Mouse (Mus musculus) liver, adult 2 months (tissue): ENCODE measurements around the gene Sh3kbp1. TPM values are rescaled to one million over a fixed set of nuclear protein-coding genes. Genes with fewer than 3 reads are reported as not detected.

ENCODE experiments used
- DNase-seq: peaks from one replicate; pipeline ENCODE4 v3.0.0-alpha.2; 2011; ENCODE audit warnings: low read depth, low spot score; ENCODE audit errors: extremely low read depth
- H3K27ac ChIP-seq: fragments of 200-500 bp; replicated peaks from 2 replicates; pipeline ENCODE4 v1.5.1; 2012; ENCODE audit warnings: low read depth, mild to moderate bottlenecking, control low read depth, inconsistent platforms, low read length; ENCODE audit not compliant: insufficient read depth
- H3K27me3 ChIP-seq: fragments of 200-500 bp; 2 replicates; pipeline ENCODE4 v1.6.1; 2012; ENCODE audit warnings: mild to moderate bottlenecking, moderate library complexity, low read length, inconsistent platforms; ENCODE audit not compliant: control insufficient read depth, insufficient read depth
- H3K36me3 ChIP-seq: fragments of 200-500 bp; 2 replicates; pipeline ENCODE4 v1.6.1; 2012; ENCODE audit warnings: low read length, inconsistent platforms; ENCODE audit not compliant: control insufficient read depth, insufficient read depth
- H3K4me1 ChIP-seq: fragments of 200-500 bp; 2 replicates; pipeline ENCODE4 v1.6.1; 2011; ENCODE audit warnings: low read length; ENCODE audit not compliant: control insufficient read depth, insufficient read depth
- H3K4me3 ChIP-seq: fragments of 200-500 bp; 2 replicates; pipeline ENCODE4 v1.5.1; 2011; ENCODE audit warnings: low read depth, mild to moderate bottlenecking, control low read depth, low read length, moderate library complexity; ENCODE audit not compliant: insufficient read depth
- H3K79me2 ChIP-seq: fragments of 200-500 bp; 2 replicates; pipeline ENCODE4 v1.6.1; 2012; ENCODE audit warnings: inconsistent platforms, mild to moderate bottlenecking, low read length, moderate library complexity; ENCODE audit not compliant: control insufficient read depth, insufficient read depth
- H3K9ac ChIP-seq: fragments of 200-500 bp; 2 replicates; pipeline ENCODE4 v1.6.1; 2012; ENCODE audit warnings: low read depth, mild to moderate bottlenecking, control low read depth, inconsistent platforms, low read length
- CTCF ChIP-seq: fragments of 200-500 bp; IDR thresholded peaks from 2 replicates; pipeline ENCODE4 v1.5.1; 2011; ENCODE audit warnings: low read depth, low read length, control low read depth
- POLR2A ChIP-seq: fragments of 200-500 bp; IDR thresholded peaks from 2 replicates; pipeline ENCODE4 v1.6.1; 2011; ENCODE audit warnings: low read length, control low read depth; ENCODE audit not compliant: insufficient read depth; ENCODE audit errors: extremely low read depth
- WGBS: fragments of 180-500 bp; shearing (Covaris S2); methylation state at CpG from one replicate; pipeline ENCODE4 v1.1.7; 2018; 5-methylcytosine and 5-hydroxymethylcytosine counted together
- polyA plus RNA-seq: library from polyadenylated mRNA; depleted of rRNA; stranded (reverse); fragments of >200 nt; gene quantifications from 2 replicates; pipeline ENCODE4 v1.2.3, GENCODE M21; 2012
- total RNA-seq: library from RNA; depleted of rRNA; stranded (reverse); fragments of >200 nt; gene quantifications from 2 replicates; pipeline ENCODE4 v1.2.3, GENCODE M21; 2014

The Sh3kbp1 gene
- total and polyA plus RNA-seq, 2 experiments, result 1.0 to 1.3 TPM

DNA sequence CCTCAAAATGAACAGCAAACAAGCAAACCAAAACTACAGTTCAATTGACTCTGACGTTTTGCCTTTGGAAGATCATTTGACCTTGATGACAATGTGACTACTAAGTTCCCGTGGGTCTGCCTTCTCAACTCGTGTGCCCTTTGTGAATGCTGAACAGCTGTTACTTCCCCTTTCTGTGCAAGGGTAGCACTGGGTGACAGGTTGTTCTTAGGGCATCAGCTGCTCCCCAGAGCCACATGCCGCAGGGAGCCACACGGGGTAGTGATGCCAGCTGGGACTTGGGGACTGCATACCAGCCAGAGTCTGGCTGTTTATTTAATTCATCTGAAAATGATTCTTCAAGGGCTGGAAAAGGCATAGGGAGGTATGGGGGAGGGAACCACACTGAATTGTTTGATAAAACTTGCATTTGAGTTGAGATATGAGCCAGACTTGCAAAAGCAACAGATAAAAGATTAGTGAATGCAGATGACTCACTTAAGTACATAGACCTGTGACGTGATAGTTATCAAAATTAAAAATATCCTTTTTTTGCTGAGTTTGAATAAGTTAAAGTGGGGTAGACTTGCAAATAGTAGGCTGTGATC is 108.5 kb downstream of the Sh3kbp1 start:
- no peak overlapping the region for H3K27ac ChIP-seq
- no peak for DNase-seq
- H3K4me1 ChIP-seq, result no peaks in the 10 kb centered on the region
- TF ChIP-seq POLR2A (no peak), CTCF (no peak)
- WGBS, result 61% methylated on average over 6 of the region's 6 CpGs
- no peaks in the 10 kb centered on the region for H3K79me2 ChIP-seq
- no peaks in the 10 kb centered on the region for H3K27me3 ChIP-seq
- H3K4me3 ChIP-seq, result no peak overlapping the region
- no peaks in the 10 kb centered on the region for H3K36me3 ChIP-seq
- no peak overlapping the region for H3K9ac ChIP-seq

- no peaks in the 10 kb centered on the region for H3K27me3 ChIP-seq
- 77% methylated on average over 1 of the region's 1 CpGs for WGBS
- H3K79me2 ChIP-seq, result no peaks in the 10 kb centered on the region
- TF ChIP-seq CTCF (no peak), POLR2A (no peak)
- no peaks in the 10 kb centered on the region for H3K4me1 ChIP-seq
- no peak overlapping the region for H3K4me3 ChIP-seq
- DNase-seq, result no peak
- no peak overlapping the region for H3K27ac ChIP-seq
- no peak overlapping the region for H3K9ac ChIP-seq
- H3K36me3 ChIP-seq, result no peaks in the 10 kb centered on the region
These were observed 110.3 kb downstream of the Sh3kbp1 start for GRCm38 (mm10) chrX:159737344-159737743.

DNA sequence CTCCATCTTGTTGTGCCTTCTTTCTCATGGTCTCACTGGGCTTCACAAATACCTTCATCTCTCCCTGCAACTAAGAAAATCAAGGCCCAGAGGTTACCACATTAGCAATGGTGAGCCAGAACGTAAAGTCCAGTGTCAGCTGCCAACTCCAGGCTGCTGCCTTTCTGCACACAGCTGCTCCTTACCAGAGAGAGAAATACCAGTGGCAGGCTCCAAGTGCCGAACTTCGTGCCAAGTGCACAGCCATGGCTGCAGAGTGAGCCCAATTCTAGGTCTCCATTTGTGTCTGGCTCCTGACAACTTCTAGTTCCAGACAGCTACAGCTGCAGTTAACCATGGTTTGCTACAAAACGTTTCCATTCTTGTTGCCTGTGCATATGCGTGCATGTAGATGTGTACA is 117.0 kb downstream of the Sh3kbp1 start:
- no peak overlapping the region for H3K4me3 ChIP-seq
- no peaks in the 10 kb centered on the region for H3K36me3 ChIP-seq
- TF ChIP-seq CTCF, result no peak
- TF ChIP-seq POLR2A, result no peak
- 71% methylated on average over 5 of the region's 5 CpGs for WGBS
- no peak overlapping the region for H3K27ac ChIP-seq
- DNase-seq, result no peak
- H3K9ac ChIP-seq, result no peak overlapping the region
- no peaks in the 10 kb centered on the region for H3K79me2 ChIP-seq
- H3K27me3 ChIP-seq, result no peaks in the 10 kb centered on the region
- H3K4me1 ChIP-seq, result no peaks in the 10 kb centered on the region

DNA sequence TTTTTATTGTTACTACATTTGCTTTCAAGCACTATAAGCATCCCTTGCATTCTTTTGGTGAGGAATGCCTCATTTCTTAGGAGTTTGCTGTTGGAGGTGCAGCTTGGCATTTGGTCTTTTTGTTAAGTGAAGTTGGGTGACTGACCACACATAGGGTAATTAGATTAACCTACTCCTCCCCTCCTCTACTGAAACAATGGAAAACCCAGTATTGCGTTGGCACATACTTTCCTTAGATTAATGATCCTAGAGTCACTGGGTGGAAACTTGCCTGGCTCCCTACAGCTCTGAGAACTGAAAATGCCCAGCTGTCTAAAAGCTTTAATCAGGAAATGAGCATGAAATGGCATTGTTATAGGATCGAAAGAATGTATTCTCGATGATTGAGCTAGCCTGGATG is 117.5 kb downstream of the Sh3kbp1 start:
- DNase-seq, result no peak
- TF ChIP-seq CTCF (no peak), POLR2A (no peak)
- no peak overlapping the region for H3K27ac ChIP-seq
- H3K9ac ChIP-seq, result no peak overlapping the region
- no peak overlapping the region for H3K4me3 ChIP-seq
- H3K79me2 ChIP-seq, result no peaks in the 10 kb centered on the region
- H3K27me3 ChIP-seq, result no peaks in the 10 kb centered on the region
- no peaks in the 10 kb centered on the region for H3K4me1 ChIP-seq
- 55% methylated on average over 3 of the region's 3 CpGs for whole genome bisulfite sequencing
- H3K36me3 ChIP-seq, result no peaks in the 10 kb centered on the region

GRCm38 (mm10) chrX:159751834-159752233 is 124.8 kb downstream of the Sh3kbp1 start:
- no peaks in the 10 kb centered on the region for H3K79me2 ChIP-seq
- H3K4me1 ChIP-seq, result no peaks in the 10 kb centered on the region
- TF ChIP-seq CTCF (peak; percentile 42; the same call in 1 of the 2 replicates), POLR2A (no peak)
- DNase-seq, result no peak
- no peaks in the 10 kb centered on the region for H3K36me3 ChIP-seq
- WGBS, result 95% methylated on average over 1 of the region's 1 CpGs
- H3K27me3 ChIP-seq, result no peaks in the 10 kb centered on the region
- H3K4me3 ChIP-seq, result no peak overlapping the region
- H3K27ac ChIP-seq, result no peak overlapping the region
- no peak overlapping the region for H3K9ac ChIP-seq

GRCm38 (mm10) chrX:159756261-159756660 is 129.2 kb downstream of the Sh3kbp1 start:
- H3K27me3 ChIP-seq, result no peaks in the 10 kb centered on the region
- DNase-seq, result no peak
- no peak overlapping the region for H3K27ac ChIP-seq
- H3K4me3 ChIP-seq, result no peak overlapping the region
- H3K79me2 ChIP-seq, result no peaks in the 10 kb centered on the region
- TF ChIP-seq POLR2A (no peak), CTCF (no peak)
- H3K36me3 ChIP-seq, result no peaks in the 10 kb centered on the region
- H3K9ac ChIP-seq, result no peak overlapping the region
- no peaks in the 10 kb centered on the region for H3K4me1 ChIP-seq
